Mouse (Mus musculus): ENCODE data around the gene Astn2. TPM values are rescaled to one million over a fixed set of nuclear protein-coding genes. Genes with fewer than 3 reads are reported as not detected.

Astn2 gene
- total and polyA plus RNA-seq, 3 experiments = not detected

DNA sequence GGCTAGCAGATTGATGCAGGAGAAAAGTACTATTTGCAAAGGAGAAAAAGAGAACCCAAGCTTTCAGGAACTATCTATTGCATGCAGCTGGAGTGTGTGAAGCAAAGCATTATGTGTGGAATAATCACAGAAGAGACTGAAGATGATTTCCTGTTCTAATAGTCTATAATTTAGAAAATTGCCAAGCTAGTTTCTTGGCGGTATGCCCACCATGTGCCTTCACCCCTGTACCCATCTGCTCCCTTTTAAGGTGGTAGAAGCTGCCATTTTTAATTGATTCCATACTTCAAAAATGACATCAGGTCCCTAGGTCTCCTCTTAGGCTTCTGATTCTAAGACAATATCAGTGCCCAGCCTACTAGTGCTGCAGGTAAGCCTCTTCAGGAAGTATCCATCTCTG is 432.0 kb downstream of the Astn2 start:
- no peaks in the 10 kb centered on the region for H3K9me3 ChIP-seq (replicated peaks; ENCODE audit: insufficient read depth, low read length)
- TF ChIP-seq HCFC1 (IDR thresholded peaks at IDR 0.05; ENCODE audit: low read depth, low read length) (no peak), TBP (IDR thresholded peaks at IDR 0.05; ENCODE audit: low read depth, low read length) (no peak), KAT2A (conservative IDR thresholded peaks at IDR 0.05; ENCODE audit: low read depth, low read length) (no peak), ZNF384 (IDR thresholded peaks at IDR 0.05; ENCODE audit: low read depth, low read length) (no peak), ETS1 (IDR thresholded peaks at IDR 0.05; ENCODE audit: low read depth, low read length) (no peak), POLR2AphosphoS5 (IDR thresholded peaks at IDR 0.05; ENCODE audit: borderline replicate concordance, low read depth, low read length) (no peak)
- H3K27me3 ChIP-seq (ENCODE audit: control insufficient read depth in 1 of 2, insufficient read depth in 2 of 2, low read length in 2 of 2) = no peaks in the 10 kb centered on the region

GRCm38 (mm10) chr4:65969318-65969717 is 435.1 kb downstream of the Astn2 start:
- TF ChIP-seq GATA1 (IDR thresholded peaks at IDR 0.05; ENCODE audit: low read depth, low read length) (no peak), POLR2AphosphoS2 (IDR thresholded peaks at IDR 0.05; ENCODE audit: low read length) (no peak), ZNF384 (IDR thresholded peaks at IDR 0.05; ENCODE audit: low read depth, low read length) (no peak), SMC3 (IDR thresholded peaks at IDR 0.05; ENCODE audit: low read depth, low read length) (no peak), USF2 (IDR thresholded peaks at IDR 0.05; ENCODE audit: borderline replicate concordance in 1 of 2, insufficient read depth in 1 of 2, low read depth in 1 of 2, low read length in 2 of 2) (no peak), MXI1 (IDR thresholded peaks at IDR 0.05; ENCODE audit: low read depth, low read length) (no peak), KAT2A (conservative IDR thresholded peaks at IDR 0.05; ENCODE audit: low read depth, low read length) (no peak), TCF12 (IDR thresholded peaks at IDR 0.05; ENCODE audit: low read depth, low read length) (no peak), UBTF (IDR thresholded peaks at IDR 0.05; ENCODE audit: borderline replicate concordance, insufficient read depth, low read depth, low read length) (no peak), ETS1 (IDR thresholded peaks at IDR 0.05; ENCODE audit: low read depth, low read length) (no peak), HCFC1 (IDR thresholded peaks at IDR 0.05; ENCODE audit: low read depth, low read length) (no peak), ZMIZ1 (IDR thresholded peaks at IDR 0.05; ENCODE audit: low read depth, low read length) (no peak), MYB (IDR thresholded peaks at IDR 0.05; ENCODE audit: low read depth, low read length) (no peak), MEF2A (IDR thresholded peaks at IDR 0.05; ENCODE audit: extremely low read depth, insufficient replicate concordance, low read depth, low read length, poor library complexity, severe bottlenecking) (no peak), GABPA (IDR thresholded peaks at IDR 0.05; ENCODE audit: low read depth, low read length) (no peak)

More for the DNA sequence above, 432.0 kb downstream of the Astn2 start:
- Histone ChIP-seq H3K4me1 (ENCODE audit: control insufficient read depth in 1 of 2, insufficient read depth in 2 of 2, low read length in 2 of 2) (no peaks in the 10 kb centered on the region), H3K27ac (ENCODE audit: control insufficient read depth, low read depth, low read length) (no peak overlapping the region), H3K9ac (ENCODE audit: control insufficient read depth, low read depth, low read length, poor library complexity, severe bottlenecking) (no peak overlapping the region), H3K4me3 (ENCODE audit: control insufficient read depth in 1 of 2, insufficient read depth in 1 of 2, low read depth in 2 of 2, low read length in 2 of 2) (no peak overlapping the region), H3K36me3 (ENCODE audit: control insufficient read depth in 1 of 2, insufficient read depth in 2 of 2, low read length in 2 of 2) (no peaks in the 10 kb centered on the region), H3K79me2 (ENCODE audit: control insufficient read depth, insufficient read depth, low read length, poor library complexity) (no peaks in the 10 kb centered on the region)
- no peak for DNase-seq (ENCODE audit: low read depth, low spot score)

More at GRCm38 (mm10) chr4:65969318-65969717, 435.1 kb downstream of the Astn2 start:
- Histone ChIP-seq H3K79me2 (ENCODE audit: control insufficient read depth, insufficient read depth, low read length, poor library complexity) (no peaks in the 10 kb centered on the region), H3K4me3 (ENCODE audit: control insufficient read depth in 1 of 2, insufficient read depth in 1 of 2, low read depth in 2 of 2, low read length in 2 of 2) (no peak overlapping the region), H3K36me3 (ENCODE audit: control insufficient read depth in 1 of 2, insufficient read depth in 2 of 2, low read length in 2 of 2) (no peaks in the 10 kb centered on the region), H3K27me3 (ENCODE audit: control insufficient read depth in 1 of 2, insufficient read depth in 2 of 2, low read length in 2 of 2) (no peaks in the 10 kb centered on the region), H3K4me1 (ENCODE audit: control insufficient read depth in 1 of 2, insufficient read depth in 2 of 2, low read length in 2 of 2) (no peaks in the 10 kb centered on the region), H3K27ac (ENCODE audit: control insufficient read depth, low read depth, low read length) (no peak overlapping the region), H3K9ac (ENCODE audit: control insufficient read depth, low read depth, low read length, poor library complexity, severe bottlenecking) (no peak overlapping the region), H3K9me3 (replicated peaks; ENCODE audit: insufficient read depth, low read length) (no peaks in the 10 kb centered on the region)
- no peak for DNase-seq (ENCODE audit: low read depth, low spot score)

Measured in MEL (cell line).